ENCODE assay signal across 14 mouse cellular contexts in the genomic region with DNA sequence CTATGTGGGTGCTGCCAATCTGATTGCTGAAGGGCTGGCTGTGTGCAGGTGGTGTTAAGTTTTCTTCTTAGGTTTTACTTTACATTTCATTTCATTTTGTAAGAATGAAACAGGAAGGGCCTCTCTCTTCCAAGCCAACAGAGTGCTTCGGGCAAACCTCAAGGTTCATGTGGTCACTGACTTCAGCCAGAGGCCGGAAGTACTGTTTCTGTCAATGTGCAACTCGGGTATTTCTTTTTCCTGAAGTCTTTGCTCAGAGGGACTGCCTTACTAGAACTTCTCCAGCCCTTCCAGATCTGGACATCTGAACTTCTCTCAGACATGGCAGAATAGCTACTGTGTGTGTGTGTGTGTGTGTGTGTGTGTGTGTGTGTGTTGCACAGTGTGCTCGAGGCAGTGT. TPM values are rescaled to one million over a fixed set of nuclear protein-coding genes. Genes with fewer than 3 reads are reported as not detected.
DNase-seq lines count a peak whose midpoint lies in the region; ATAC-seq and TF ChIP-seq lines count a peak whose summit lies in the region.
"Had no signal": no experiment of that assay in that cellular context is flagged by ENCODE, and none has a peak within 500 bp of the region (broad histone marks: within the 10 kb centered on the region; RNA-seq: fewer than 3 reads in every experiment).

A gene (plus strand): TSS at position 213 of the 400 bp plus-strand sequence.

- ATAC-seq in limb, embryonic 11.5 days (ENCODE audit: insufficient number of reproducible peaks, low FRiP score, low TSS enrichment, low read depth): no peak
- ATAC-seq in megakaryocyte, adult 5-6 weeks (ENCODE audit: poor library complexity, severe bottlenecking): peak; percentile 88
- ATAC-seq: midbrain, embryonic 16.5 days had no signal

- no peaks in the 10 kb centered on the region for H3K36me3 ChIP-seq in limb, embryonic 11.5 days (ENCODE audit: control insufficient read depth, insufficient read depth, low read length)
- no peaks in the 10 kb centered on the region for H3K36me3 ChIP-seq in limb, embryonic 10.5 days
- H3K36me3 ChIP-seq: neural tube, embryonic 13.5 days had no signal

- H3K27ac ChIP-seq in limb, embryonic 11.5 days (replicated peaks; ENCODE audit: low read depth, low read length): no peak within 1 kb of the TSS
- H3K27ac ChIP-seq in limb, embryonic 10.5 days: no peak within 1 kb of the TSS
- peak within 1 kb of the TSS; percentile 96 for H3K27ac ChIP-seq in bone marrow macrophage, adult 2 months (ENCODE audit: insufficient read depth, low read depth, low read length)
- H3K27ac ChIP-seq: neural tube, embryonic 13.5 days had no signal

- peak; percentile 12 for DNase-seq in limb, embryonic 11.5 days (ENCODE audit: low spot score)
- DNase-seq in limb, embryonic 10.5 days (ENCODE audit: low spot score): no peak
- DNase-seq in kidney, adult 8-10 months: peak; percentile 64 to 69
- no peak for DNase-seq in embryo, embryonic 10.5 days (ENCODE audit: low spot score)
- no peak for DNase-seq in adrenal gland, adult 18-20 months (ENCODE audit: low spot score in 2 of 2)
- DNase-seq in right cerebral cortex, postnatal 4 days: no peak
- DNase-seq: cerebellum, adult 8-10 months; heart, postnatal 14 days; layer of hippocampus, adult 9-11 months; left cerebral cortex, postnatal 4 days had no signal

- 85% methylated on average over 4 of the region's 4 CpGs for WGBS in limb, embryonic 11.5 days
- 80% methylated on average over 4 of the region's 4 CpGs for WGBS in limb, embryonic 10.5 days

- H3K4me1 ChIP-seq in limb, embryonic 11.5 days (ENCODE audit: control insufficient read depth, insufficient read depth, low read length): no peaks in the 10 kb centered on the region
- H3K4me1 ChIP-seq in limb, embryonic 10.5 days: no peaks in the 10 kb centered on the region
- H3K4me1 ChIP-seq in bone marrow macrophage, adult 2 months (ENCODE audit: control insufficient read depth, insufficient read depth, low read length): peaks cover 53% of the 10 kb centered on the region
- H3K4me1 ChIP-seq: neural tube, embryonic 13.5 days had no signal

- H3K9me3 ChIP-seq in limb, embryonic 11.5 days (ENCODE audit: control insufficient read depth, low read length): no peaks in the 10 kb centered on the region
- H3K9me3 ChIP-seq in limb, embryonic 10.5 days (replicated peaks): no peaks in the 10 kb centered on the region
- H3K9me3 ChIP-seq: neural tube, embryonic 13.5 days had no signal

- no peak within 1 kb of the TSS for H3K4me2 ChIP-seq in limb, embryonic 11.5 days (ENCODE audit: low read depth, severe bottlenecking)
- H3K4me2 ChIP-seq: neural tube, embryonic 13.5 days had no signal

- no peak within 1 kb of the TSS for H3K4me3 ChIP-seq in limb, embryonic 11.5 days (ENCODE audit: low read depth, low read length)
- no peak within 1 kb of the TSS for H3K4me3 ChIP-seq in limb, embryonic 10.5 days
- H3K4me3 ChIP-seq in bone marrow macrophage, adult 2 months (ENCODE audit: insufficient read depth, low read length): peak within 1 kb of the TSS; percentile 88
- H3K4me3 ChIP-seq: neural tube, embryonic 13.5 days had no signal

- TF ChIP-seq POLR2A in bone marrow macrophage, adult 2 months (IDR thresholded peaks at IDR 0.05; ENCODE audit: borderline replicate concordance, low read depth, low read length): no peak

- no peak for TF ChIP-seq CTCF in bone marrow macrophage, adult 2 months (IDR thresholded peaks at IDR 0.05; ENCODE audit: low read depth, low read length)

- H3K27me3 ChIP-seq in limb, embryonic 11.5 days (ENCODE audit: control insufficient read depth, insufficient read depth, low read length): no peaks in the 10 kb centered on the region
- no peaks in the 10 kb centered on the region for H3K27me3 ChIP-seq in limb, embryonic 10.5 days (ENCODE audit: low read depth, poor library complexity, severe bottlenecking)
- H3K27me3 ChIP-seq: neural tube, embryonic 13.5 days had no signal

- no peak within 1 kb of the TSS for H3K9ac ChIP-seq in limb, embryonic 11.5 days (ENCODE audit: low read length)
- H3K9ac ChIP-seq: neural tube, embryonic 13.5 days had no signal

RNA-seq across cellular contexts. Expression of the gene that starts here (rescaled TPM):
- 0.28 and 0.45 TPM in 2 replicates for polyA plus RNA-seq in limb, embryonic 11.5 days (2014; fragmentation: Nextera tagmentation; extraction: Ambion mirVana)
- 0.25 and 0.51 TPM in 2 replicates for polyA plus RNA-seq in limb, embryonic 10.5 days (2016; fragmentation: Nextera tagmentation; extraction: Ambion mirVana)
- polyA plus RNA-seq in bone marrow macrophage, adult 2 months (2012; ENCODE audit: insufficient read depth, insufficient read length, missing spikeins): 138 and 142 TPM in 2 replicates
- total RNA-seq in megakaryocyte, adult 5-6 weeks (2015): 84.8 and 102 TPM in 2 replicates
- total RNA-seq in megakaryocyte, adult 5-6 weeks (2017): 47.9 and 48.1 TPM in 2 replicates
- total RNA-seq in adrenal gland, adult 18-20 months (2021): 1 to 10 TPM; 1.7 to 3.2 TPM

Comparison
In these comparisons a context has a peak if more than half of its experiments do, and no peak if none do; other contexts are left out.
1. RNA of the gene that starts here (total RNA-seq): 47.9 to 102 TPM in megakaryocyte, adult 5-6 weeks; 1.7 to 3.2 TPM in adrenal gland, adult 18-20 months; every median in the first group is over 10 times any median in the second.
2. RNA of the gene that starts here (polyA plus RNA-seq): 138 to 142 TPM in bone marrow macrophage, adult 2 months; 0.25 to 0.51 TPM in limb, embryonic 10.5 days and 0.28 to 0.45 TPM in limb, embryonic 11.5 days; every median in the first group is over 10 times any median in the second.
3. Peak in DNase-seq in limb, embryonic 11.5 days; RNA of the gene not detected or under 1 TPM.
4. DNase-seq: peak in kidney, adult 8-10 months (2 of 2); none in limb, embryonic 10.5 days (single experiment), embryo, embryonic 10.5 days (single experiment), adrenal gland, adult 18-20 months (0 of 2) and right cerebral cortex, postnatal 4 days (single experiment).